Mouse (Mus musculus): ENCODE results near the gene Fam216b. TPM values are rescaled to one million over a fixed set of nuclear protein-coding genes. Genes with fewer than 3 reads are reported as not detected.

Fam216b gene
- not detected in 2 replicates for polyA plus RNA-seq (2012)

- no peaks in the 10 kb centered on the region for H3K4me1 ChIP-seq (ENCODE audit: control insufficient read depth)
These were observed at the start of gene Fam216b for GRCm38 (mm10) chr14:78088907-78089306. Fam216b (minus strand) TSS chr14:78089007.

GRCm38 (mm10) chr14:78132368-78133052 lies 43.7 kb upstream of the Fam216b start:
- TF ChIP-seq TAL1 (IDR thresholded peaks at IDR 0.05; ENCODE audit: low read length) (no peak), GATA1 (IDR thresholded peaks at IDR 0.05; ENCODE audit: low read length) (no peak)

More at GRCm38 (mm10) chr14:78088907-78089306, at the start of gene Fam216b:
- Histone ChIP-seq H3K9me3 (ENCODE audit: control insufficient read depth, low read length) (peaks cover 5% of the 10 kb centered on the region; the same call in 1 of the 2 replicates), H3K36me3 (ENCODE audit: control insufficient read depth) (no peaks in the 10 kb centered on the region), H3K4me3 (replicated peaks) (no peak within 1 kb of the TSS), H3K27me3 (ENCODE audit: control insufficient read depth) (no peaks in the 10 kb centered on the region)
- TF ChIP-seq GATA1 (IDR thresholded peaks at IDR 0.05; ENCODE audit: low read length) (no peak), TAL1 (IDR thresholded peaks at IDR 0.05; ENCODE audit: low read length) (no peak)

GRCm38 (mm10) chr14:78126670-78127069 lies 37.9 kb upstream of the Fam216b start:
- Histone ChIP-seq H3K36me3 (ENCODE audit: control insufficient read depth) (no peaks in the 10 kb centered on the region), H3K27me3 (ENCODE audit: control insufficient read depth) (no peaks in the 10 kb centered on the region), H3K9me3 (ENCODE audit: control insufficient read depth, low read length) (peaks cover 5% of the 10 kb centered on the region; the same call in 1 of the 2 replicates), H3K4me1 (ENCODE audit: control insufficient read depth) (no peaks in the 10 kb centered on the region), H3K4me3 (replicated peaks) (no peak overlapping the region)
- TF ChIP-seq GATA1 (IDR thresholded peaks at IDR 0.05; ENCODE audit: low read length): no peak
- TF ChIP-seq TAL1 (IDR thresholded peaks at IDR 0.05; ENCODE audit: low read length): no peak

More at GRCm38 (mm10) chr14:78132368-78133052, 43.7 kb upstream of the Fam216b start:
- H3K4me3 ChIP-seq (replicated peaks): no peak overlapping the region
- no peaks in the 10 kb centered on the region for H3K36me3 ChIP-seq (ENCODE audit: control insufficient read depth)
- H3K27me3 ChIP-seq (ENCODE audit: control insufficient read depth): no peaks in the 10 kb centered on the region
- no peaks in the 10 kb centered on the region for H3K4me1 ChIP-seq (ENCODE audit: control insufficient read depth)
- peaks cover 2% of the 10 kb centered on the region; the same call in 1 of the 2 replicates for H3K9me3 ChIP-seq (ENCODE audit: control insufficient read depth, low read length)

GRCm38 (mm10) chr14:78120286-78120685 lies 31.5 kb upstream of the Fam216b start:
- no peaks in the 10 kb centered on the region for H3K36me3 ChIP-seq (ENCODE audit: control insufficient read depth)
- H3K27me3 ChIP-seq (ENCODE audit: control insufficient read depth): no peaks in the 10 kb centered on the region
- H3K4me1 ChIP-seq (ENCODE audit: control insufficient read depth): no peaks in the 10 kb centered on the region
- H3K9me3 ChIP-seq (ENCODE audit: control insufficient read depth, low read length): peaks cover 9% of the 10 kb centered on the region
- H3K4me3 ChIP-seq (replicated peaks): no peak overlapping the region
- TF ChIP-seq GATA1 (IDR thresholded peaks at IDR 0.05; ENCODE audit: low read length) (no peak), TAL1 (IDR thresholded peaks at IDR 0.05; ENCODE audit: low read length) (no peak)

- no peak for TF ChIP-seq TAL1 (IDR thresholded peaks at IDR 0.05; ENCODE audit: low read length)
- TF ChIP-seq GATA1 (IDR thresholded peaks at IDR 0.05; ENCODE audit: low read length): no peak
- H3K9me3 ChIP-seq (ENCODE audit: control insufficient read depth, low read length): peaks cover 9% of the 10 kb centered on the region
- H3K4me1 ChIP-seq (ENCODE audit: control insufficient read depth): no peaks in the 10 kb centered on the region
These were observed 30.8 kb upstream of the Fam216b start for GRCm38 (mm10) chr14:78119449-78120200.

GRCm38 (mm10) chr14:78117671-78118070 lies 28.9 kb upstream of the Fam216b start:
- Histone ChIP-seq H3K4me1 (ENCODE audit: control insufficient read depth) (no peaks in the 10 kb centered on the region), H3K9me3 (ENCODE audit: control insufficient read depth, low read length) (peaks cover 11% of the 10 kb centered on the region), H3K27me3 (ENCODE audit: control insufficient read depth) (no peaks in the 10 kb centered on the region), H3K36me3 (ENCODE audit: control insufficient read depth) (no peaks in the 10 kb centered on the region), H3K4me3 (replicated peaks) (no peak overlapping the region)
- TF ChIP-seq TAL1 (IDR thresholded peaks at IDR 0.05; ENCODE audit: low read length): no peak
- no peak for TF ChIP-seq GATA1 (IDR thresholded peaks at IDR 0.05; ENCODE audit: low read length)

More at GRCm38 (mm10) chr14:78119449-78120200, 30.8 kb upstream of the Fam216b start:
- Histone ChIP-seq H3K4me3 (replicated peaks) (no peak overlapping the region), H3K27me3 (ENCODE audit: control insufficient read depth) (no peaks in the 10 kb centered on the region), H3K36me3 (ENCODE audit: control insufficient read depth) (no peaks in the 10 kb centered on the region)

GRCm38 (mm10) chr14:78117268-78117667 lies 28.5 kb upstream of the Fam216b start:
- no peaks in the 10 kb centered on the region for H3K36me3 ChIP-seq (ENCODE audit: control insufficient read depth)
- H3K4me3 ChIP-seq (replicated peaks): no peak overlapping the region
- no peaks in the 10 kb centered on the region for H3K4me1 ChIP-seq (ENCODE audit: control insufficient read depth)
- peaks cover 9% of the 10 kb centered on the region for H3K9me3 ChIP-seq (ENCODE audit: control insufficient read depth, low read length)
- no peak for TF ChIP-seq GATA1 (IDR thresholded peaks at IDR 0.05; ENCODE audit: low read length)
- no peaks in the 10 kb centered on the region for H3K27me3 ChIP-seq (ENCODE audit: control insufficient read depth)

- H3K36me3 ChIP-seq (ENCODE audit: control insufficient read depth): no peaks in the 10 kb centered on the region
- H3K9me3 ChIP-seq (ENCODE audit: control insufficient read depth, low read length): peaks cover 7% of the 10 kb centered on the region; the same call in 1 of the 2 replicates
- H3K27me3 ChIP-seq (ENCODE audit: control insufficient read depth): no peaks in the 10 kb centered on the region
- H3K4me1 ChIP-seq (ENCODE audit: control insufficient read depth): no peaks in the 10 kb centered on the region
- no peak for TF ChIP-seq GATA1 (IDR thresholded peaks at IDR 0.05; ENCODE audit: low read length)
- H3K4me3 ChIP-seq (replicated peaks): no peak overlapping the region
These were observed 23.7 kb upstream of the Fam216b start for GRCm38 (mm10) chr14:78112466-78112865.

GRCm38 (mm10) chr14:78110871-78111270 lies 22.1 kb upstream of the Fam216b start:
- peaks cover 7% of the 10 kb centered on the region; the same call in 1 of the 2 replicates for H3K9me3 ChIP-seq (ENCODE audit: control insufficient read depth, low read length)
- H3K4me3 ChIP-seq (replicated peaks): no peak overlapping the region
- H3K36me3 ChIP-seq (ENCODE audit: control insufficient read depth): no peaks in the 10 kb centered on the region
- no peaks in the 10 kb centered on the region for H3K4me1 ChIP-seq (ENCODE audit: control insufficient read depth)
- no peak for TF ChIP-seq TAL1 (IDR thresholded peaks at IDR 0.05; ENCODE audit: low read length)
- no peak for TF ChIP-seq GATA1 (IDR thresholded peaks at IDR 0.05; ENCODE audit: low read length)
- no peaks in the 10 kb centered on the region for H3K27me3 ChIP-seq (ENCODE audit: control insufficient read depth)
